Mouse (Mus musculus): ENCODE data around the gene Tent5d.
A peak's percentile ranks its signal among the peaks of the same experiment; 100 is the strongest.

Gene Tent5d

GRCm38 (mm10) chrX:107792290-107792689 is at the start of gene Tent5d:
Tent5d (plus strand) TSS chrX:107792590.
- no peak for DNase-seq (ENCODE audit: extremely low spot score)

GRCm38 (mm10) chrX:107767896-107768295 is 24.5 kb upstream of the Tent5d start:
- no peak for DNase-seq (ENCODE audit: extremely low spot score)

GRCm38 (mm10) chrX:107790136-107790535 is 2.3 kb upstream of the Tent5d start:
- no peak for DNase-seq (ENCODE audit: extremely low spot score)

- no peak for DNase-seq (ENCODE audit: extremely low spot score)
Observed at GRCm38 (mm10) chrX:107790750-107791493, 1.5 kb upstream of the Tent5d start.

GRCm38 (mm10) chrX:107795785-107796184 is 3.4 kb downstream of the Tent5d start:
- DNase-seq (ENCODE audit: extremely low spot score), result no peak

GRCm38 (mm10) chrX:107796919-107797318 is 4.5 kb downstream of the Tent5d start:
- DNase-seq (ENCODE audit: extremely low spot score), result no peak

GRCm38 (mm10) chrX:107812120-107812519 is 19.7 kb downstream of the Tent5d start:
- DNase-seq (ENCODE audit: extremely low spot score), result no peak

- DNase-seq (ENCODE audit: extremely low spot score), result no peak
Observed at GRCm38 (mm10) chrX:107815502-107816217, 23.3 kb downstream of the Tent5d start.

- DNase-seq (ENCODE audit: extremely low spot score), result peak; percentile 79
Observed at GRCm38 (mm10) chrX:107816218-107816554, 23.8 kb downstream of the Tent5d start, which contains the start of gene 2610002M06Rik. 2610002M06Rik (minus strand) TSS chrX:107816334.

- no peak for DNase-seq (ENCODE audit: extremely low spot score)
Observed at GRCm38 (mm10) chrX:107816726-107817125, 24.3 kb downstream of the Tent5d start.

- DNase-seq (ENCODE audit: extremely low spot score), result no peak
Observed at GRCm38 (mm10) chrX:107858165-107858564, 65.8 kb downstream of the Tent5d start.

All from embryo, embryonic 9.5 days (tissue).